Mouse (Mus musculus) hindbrain, embryonic 14.5 days (tissue): ENCODE results near the gene Slc34a1. TPM values are rescaled to one million over a fixed set of nuclear protein-coding genes. Genes with fewer than 3 reads are reported as not detected.

Experiments
- ATAC-seq: fragments of 200-750 bp; cut with Nextera tagmentation; 2 replicates; pipeline ENCODE4 v1.8.0; 2017; ENCODE audit warnings: moderate number of reproducible peaks, mild to moderate bottlenecking, moderate TSS enrichment, moderate library complexity; ENCODE audit not compliant: low FRiP score
- DNase-seq: peaks from one replicate; pipeline ENCODE4 v3.0.0-alpha.2; 2015; ENCODE audit warnings: low spot score
- H3K27ac ChIP-seq: fragments of 300-500 bp; sonication (generic); 2 replicates; pipeline ENCODE4 v1.5.1; 2014; ENCODE audit warnings: mild to moderate bottlenecking, moderate library complexity
- H3K27me3 ChIP-seq: fragments of 300-500 bp; sonication (generic); 2 replicates; pipeline ENCODE4 v1.6.1; 2014; ENCODE audit warnings: mild to moderate bottlenecking, low read length, mixed read lengths; ENCODE audit not compliant: control insufficient read depth, insufficient read depth
- H3K36me3 ChIP-seq: fragments of 300-500 bp; sonication (generic); replicated peaks from 2 replicates; pipeline ENCODE4 v1.6.1; 2014; ENCODE audit not compliant: control insufficient read depth, insufficient read depth
- H3K4me1 ChIP-seq: fragments of 300-500 bp; sonication (generic); replicated peaks from 2 replicates; pipeline ENCODE4 v1.6.1; 2014; ENCODE audit warnings: antibody characterized with exemption, low read length, mixed read lengths; ENCODE audit not compliant: control insufficient read depth, insufficient read depth
- H3K4me2 ChIP-seq: fragments of 300-500 bp; sonication (generic); replicated peaks from 2 replicates; pipeline ENCODE4 v1.6.1; 2014; ENCODE audit warnings: mild to moderate bottlenecking, moderate library complexity
- H3K4me3 ChIP-seq: fragments of 300-500 bp; sonication (generic); replicated peaks from 2 replicates; pipeline ENCODE4 v1.5.1; 2014; ENCODE audit warnings: mild to moderate bottlenecking, low read length
- H3K9ac ChIP-seq: fragments of 300-500 bp; sonication (generic); 2 replicates; pipeline ENCODE4 v1.6.1; 2014
- H3K9me3 ChIP-seq: fragments of 300-500 bp; sonication (generic); 2 replicates; pipeline ENCODE4 v1.6.1; 2016; ENCODE audit warnings: low read length; ENCODE audit not compliant: control insufficient read depth
- WGBS: fragments of 180-500 bp; shearing (Covaris S2); extraction: QIAGEN DNeasy Blood & Tissue Kit; methylation state at CpG from one replicate; pipeline ENCODE4 v1.1.7; 2014; 5-methylcytosine and 5-hydroxymethylcytosine counted together
- polyA plus RNA-seq: library from polyadenylated mRNA; unstranded; fragments of >200 nt; fragmentation: Nextera tagmentation; extraction: Ambion mirVana; gene quantifications from 2 replicates; pipeline ENCODE4 v1.2.1, GENCODE M21; 2014

The Slc34a1 gene
- polyA plus RNA-seq, 1 experiment from 2014 or later: not detected

DNA sequence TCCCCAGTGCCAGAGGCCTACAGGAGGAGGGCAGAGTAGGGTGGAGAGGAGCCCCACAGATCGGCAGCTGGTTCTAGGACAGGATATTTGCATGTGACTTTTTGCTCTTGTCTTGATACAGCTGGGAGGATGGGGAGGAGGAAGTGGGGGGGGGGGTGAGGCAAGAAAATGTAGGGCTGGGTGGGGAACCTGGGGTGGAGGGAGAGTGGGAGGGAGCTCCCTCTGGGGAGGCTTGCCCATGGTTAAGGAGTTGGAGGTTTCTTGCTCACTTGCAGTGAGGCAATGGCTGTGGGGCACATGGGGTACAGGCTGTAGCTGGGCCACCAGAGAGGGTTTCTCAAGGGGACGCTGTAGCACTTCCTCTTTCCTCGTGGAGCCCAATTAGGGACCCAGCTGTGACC is 49.6 kb downstream of the Slc34a1 start:
- Histone ChIP-seq H3K9ac (peak overlapping the region; percentile 16; the same call in 1 of the 2 replicates), H3K36me3 (peaks cover 25% of the 10 kb centered on the region), H3K27ac (no peak overlapping the region), H3K4me3 (no peak overlapping the region), H3K4me2 (no peak overlapping the region), H3K4me1 (peaks cover 18% of the 10 kb centered on the region), H3K9me3 (no peaks in the 10 kb centered on the region), H3K27me3 (no peaks in the 10 kb centered on the region)
- DNase-seq (no peak), ATAC-seq (no peak)
- 60% methylated on average over 3 of the region's 3 CpGs for WGBS

GRCm38 (mm10) chr13:55448131-55448530 is 50.1 kb downstream of the Slc34a1 start:
- DNase-seq: no peak
- peak overlapping the region; percentile 16; the same call in 1 of the 2 replicates for H3K9ac ChIP-seq

DNA sequence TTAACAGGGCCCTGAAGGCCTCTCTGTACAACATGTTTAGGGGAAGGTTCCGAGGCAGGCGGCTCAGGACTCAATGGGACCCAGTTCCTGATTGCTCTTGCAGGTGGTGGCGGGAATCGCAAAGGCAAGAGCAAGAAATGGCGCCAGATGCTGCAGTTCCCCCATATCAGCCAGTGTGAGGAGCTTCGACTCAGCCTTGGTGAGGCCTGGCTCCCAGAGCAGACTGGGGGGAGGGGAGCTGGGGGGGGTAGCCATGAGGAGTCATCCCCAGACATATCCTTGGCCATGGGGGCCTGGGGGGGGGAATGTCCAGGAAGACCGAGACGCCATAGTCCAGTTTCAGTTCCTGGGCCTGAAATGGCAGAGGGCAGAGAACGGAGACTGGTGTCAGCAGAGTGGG is 51.2 kb downstream of the Slc34a1 start:
- WGBS: 96% methylated on average over 9 of the region's 9 CpGs
- no peak overlapping the region for H3K9ac ChIP-seq
- H3K4me3 ChIP-seq: no peak overlapping the region
- H3K27ac ChIP-seq: no peak overlapping the region
- DNase-seq (no peak), ATAC-seq (no peak)
- peaks cover 12% of the 10 kb centered on the region for H3K4me1 ChIP-seq
- H3K4me2 ChIP-seq: no peak overlapping the region
- peaks cover 42% of the 10 kb centered on the region for H3K36me3 ChIP-seq
- H3K9me3 ChIP-seq: no peaks in the 10 kb centered on the region
- no peaks in the 10 kb centered on the region for H3K27me3 ChIP-seq

More at GRCm38 (mm10) chr13:55448131-55448530, 50.1 kb downstream of the Slc34a1 start:
- no peak overlapping the region for H3K4me2 ChIP-seq
- peaks cover 18% of the 10 kb centered on the region for H3K4me1 ChIP-seq
- H3K4me3 ChIP-seq: no peak overlapping the region
- H3K27ac ChIP-seq: no peak overlapping the region
- no peaks in the 10 kb centered on the region for H3K27me3 ChIP-seq
- no peak for ATAC-seq
- no peaks in the 10 kb centered on the region for H3K9me3 ChIP-seq
- WGBS: 93% methylated on average over 5 of the region's 5 CpGs
- H3K36me3 ChIP-seq: peaks cover 31% of the 10 kb centered on the region

DNA sequence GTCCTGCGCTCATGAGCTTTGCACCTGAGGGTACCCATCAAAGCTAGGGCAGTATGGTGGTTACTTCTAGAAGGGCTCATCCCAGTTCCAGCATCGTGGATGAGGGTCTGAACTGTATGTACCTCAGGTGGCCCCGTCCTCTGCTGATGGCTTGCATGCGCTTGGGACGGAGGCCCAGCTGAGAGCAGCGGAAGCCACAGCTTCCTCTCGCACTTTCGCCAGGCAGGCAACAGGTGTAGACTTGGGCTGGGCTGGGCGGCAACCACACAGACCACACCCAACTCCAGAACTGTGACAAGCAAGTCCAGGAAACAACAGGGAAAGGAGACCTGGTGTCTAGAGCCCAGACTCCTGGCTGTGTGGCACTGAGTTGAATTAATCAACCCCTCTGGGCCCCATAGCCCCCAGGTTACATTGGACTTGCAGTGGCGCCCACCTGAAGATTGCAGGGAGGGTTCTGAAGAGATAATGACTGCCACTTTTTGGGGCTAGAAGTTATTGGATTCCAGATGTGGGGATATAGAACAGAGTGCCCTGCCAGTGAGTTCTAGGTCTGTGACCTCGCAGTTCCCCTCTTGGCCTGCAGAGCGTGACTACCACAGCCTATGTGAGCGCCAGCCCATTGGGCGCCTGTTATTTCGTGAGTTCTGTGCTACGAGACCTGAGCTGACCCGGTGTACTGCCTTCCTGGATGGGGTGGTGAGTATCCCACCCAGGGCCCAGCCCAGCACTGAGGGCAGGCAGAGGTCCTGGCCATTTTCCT is 51.9 kb downstream of the Slc34a1 start:
- WGBS: 91% methylated on average over 17 of the region's 17 CpGs
- no peaks in the 10 kb centered on the region for H3K9me3 ChIP-seq
- no peak overlapping the region for H3K9ac ChIP-seq
- H3K4me3 ChIP-seq: no peak overlapping the region
- H3K27me3 ChIP-seq: no peaks in the 10 kb centered on the region
- no peak overlapping the region for H3K27ac ChIP-seq
- DNase-seq (no peak), ATAC-seq (no peak)
- peaks cover 12% of the 10 kb centered on the region for H3K4me1 ChIP-seq
- peaks cover 47% of the 10 kb centered on the region for H3K36me3 ChIP-seq
- H3K4me2 ChIP-seq: no peak overlapping the region

DNA sequence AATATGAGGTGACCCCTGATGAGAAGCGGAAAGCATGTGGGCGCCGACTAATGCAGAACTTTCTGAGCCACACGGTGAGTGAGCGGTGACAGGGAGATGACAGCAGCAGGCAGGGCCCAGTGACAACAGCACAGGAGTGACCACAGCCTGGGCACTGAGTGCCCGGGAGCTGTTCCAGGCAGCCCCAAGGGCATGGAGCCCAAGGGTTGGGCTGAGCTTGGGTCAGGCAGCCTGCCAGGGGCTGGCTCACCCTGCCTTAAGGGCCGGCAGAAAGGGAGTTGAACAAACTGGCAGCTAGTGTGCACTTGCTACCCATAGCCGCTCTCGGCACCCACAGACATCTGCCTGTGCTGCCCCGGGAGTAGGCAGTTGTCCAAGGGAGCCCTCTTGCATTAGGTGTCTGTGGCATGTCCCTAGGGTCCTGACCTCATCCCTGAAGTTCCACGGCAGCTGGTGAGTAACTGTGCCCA is 52.6 kb downstream of the Slc34a1 start:
- peaks cover 53% of the 10 kb centered on the region for H3K36me3 ChIP-seq

DNA sequence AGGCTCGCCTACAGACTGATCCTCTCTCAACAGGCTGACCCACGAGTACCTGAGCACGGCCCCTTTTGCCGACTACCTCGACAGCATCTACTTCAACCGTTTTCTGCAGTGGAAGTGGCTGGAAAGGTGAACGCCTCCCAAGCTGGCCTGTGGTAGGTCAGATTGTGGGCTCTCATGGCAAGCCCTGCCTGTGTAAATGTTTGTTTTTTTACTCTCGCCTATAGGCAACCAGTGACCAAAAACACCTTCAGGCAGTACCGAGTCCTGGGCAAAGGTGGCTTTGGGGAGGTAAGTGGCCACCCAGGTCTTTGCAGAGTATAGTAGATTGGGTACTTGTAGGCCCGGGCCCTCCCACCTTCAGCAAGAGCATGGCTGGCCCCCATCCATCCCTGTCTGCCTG is 53.3 kb downstream of the Slc34a1 start:
- H3K4me3 ChIP-seq: no peak overlapping the region
- no peak overlapping the region for H3K27ac ChIP-seq
- ATAC-seq (no peak), DNase-seq (no peak)
- no peak overlapping the region for H3K4me2 ChIP-seq
- peaks cover 61% of the 10 kb centered on the region for H3K36me3 ChIP-seq
- H3K9ac ChIP-seq: no peak overlapping the region
- H3K4me1 ChIP-seq: peaks cover 6% of the 10 kb centered on the region
- H3K27me3 ChIP-seq: no peaks in the 10 kb centered on the region
- WGBS: 92% methylated on average over 10 of the region's 10 CpGs
- no peaks in the 10 kb centered on the region for H3K9me3 ChIP-seq

More for the DNA sequence above, 52.6 kb downstream of the Slc34a1 start:
- Histone ChIP-seq H3K4me2 (no peak overlapping the region), H3K9me3 (no peaks in the 10 kb centered on the region), H3K27ac (no peak overlapping the region), H3K27me3 (no peaks in the 10 kb centered on the region), H3K9ac (no peak overlapping the region), H3K4me3 (no peak overlapping the region), H3K4me1 (peaks cover 12% of the 10 kb centered on the region)
- 91% methylated on average over 11 of the region's 11 CpGs for WGBS
- ATAC-seq (no peak), DNase-seq (no peak)

- WGBS: 96% methylated on average over 16 of the region's 16 CpGs
- no peak overlapping the region for H3K4me2 ChIP-seq
- no peaks in the 10 kb centered on the region for H3K9me3 ChIP-seq
- H3K9ac ChIP-seq: no peak overlapping the region
- ATAC-seq (no peak), DNase-seq (no peak)
- no peaks in the 10 kb centered on the region for H3K27me3 ChIP-seq
- H3K4me3 ChIP-seq: no peak overlapping the region
- H3K4me1 ChIP-seq: no peaks in the 10 kb centered on the region; the same call in 1 of the 2 replicates
- no peak overlapping the region for H3K27ac ChIP-seq
- H3K36me3 ChIP-seq: peaks cover 66% of the 10 kb centered on the region
These were observed 54.0 kb downstream of the Slc34a1 start for GRCm38 (mm10) chr13:55451785-55452549.

DNA sequence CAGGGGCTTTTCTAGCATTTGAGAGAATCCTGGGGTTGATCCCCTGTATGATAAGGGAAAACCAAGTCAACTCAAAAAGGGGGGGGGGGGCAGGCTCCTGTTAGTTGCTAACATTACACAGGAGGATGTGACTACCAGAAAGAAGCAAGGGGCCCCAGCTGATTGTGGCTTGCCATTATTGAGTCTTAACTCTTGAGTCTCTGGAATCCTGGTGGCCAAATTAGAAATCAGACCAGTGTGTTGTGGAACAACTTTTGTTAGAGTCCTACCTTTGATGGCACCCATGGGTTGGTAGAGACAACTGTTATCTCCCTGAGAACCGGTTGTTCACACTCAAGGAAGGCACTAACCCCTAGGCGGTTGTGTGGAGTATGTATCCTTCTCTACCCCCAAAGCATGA is 65.0 kb downstream of the Slc34a1 start:
- peaks cover 32% of the 10 kb centered on the region for H3K36me3 ChIP-seq
- H3K4me1 ChIP-seq: peaks cover 38% of the 10 kb centered on the region
- H3K4me3 ChIP-seq: 0 out of 2 replicates have a peak overlapping the region, but pooled peaks have one; percentile 66
- WGBS: 54% methylated on average over 2 of the region's 2 CpGs
- H3K9ac ChIP-seq: no peak overlapping the region
- no peaks in the 10 kb centered on the region for H3K9me3 ChIP-seq
- DNase-seq (no peak), ATAC-seq (no peak)
- no peaks in the 10 kb centered on the region for H3K27me3 ChIP-seq
- H3K4me2 ChIP-seq: peak overlapping the region; percentile 79
- H3K27ac ChIP-seq: 0 out of 2 replicates have a peak overlapping the region, but pooled peaks have one; percentile 99

GRCm38 (mm10) chr13:55463399-55464026 is 65.5 kb downstream of the Slc34a1 start:
- no peak; the same call in 1 of the 2 replicates for ATAC-seq
- H3K4me1 ChIP-seq: peaks cover 44% of the 10 kb centered on the region
- H3K9me3 ChIP-seq: no peaks in the 10 kb centered on the region

More at GRCm38 (mm10) chr13:55463399-55464026, 65.5 kb downstream of the Slc34a1 start:
- peak overlapping the region; percentile 99 for H3K27ac ChIP-seq
- H3K36me3 ChIP-seq: peaks cover 26% of the 10 kb centered on the region
- no peak for DNase-seq
- WGBS: 9% methylated on average over 14 of the region's 14 CpGs
- H3K27me3 ChIP-seq: no peaks in the 10 kb centered on the region
- H3K9ac ChIP-seq: peak overlapping the region; percentile 83
- peak overlapping the region; percentile 66 for H3K4me3 ChIP-seq
- peak overlapping the region; percentile 79 for H3K4me2 ChIP-seq
